Mouse (Mus musculus) fat pad, adult 2 months (tissue): ENCODE results near the gene Mesp1.
"Not testable (repeated sequence)": the region's sequence is repeated elsewhere in the genome, so short reads cannot be mapped to it uniquely, and the experiment has no call there.

Source experiments
- DNase-seq: peaks from one replicate; pipeline ENCODE4 v3.0.0-alpha.2; 2011; ENCODE audit warnings: low read depth, low spot score; ENCODE audit errors: extremely low read depth

Mesp1 gene

DNA sequence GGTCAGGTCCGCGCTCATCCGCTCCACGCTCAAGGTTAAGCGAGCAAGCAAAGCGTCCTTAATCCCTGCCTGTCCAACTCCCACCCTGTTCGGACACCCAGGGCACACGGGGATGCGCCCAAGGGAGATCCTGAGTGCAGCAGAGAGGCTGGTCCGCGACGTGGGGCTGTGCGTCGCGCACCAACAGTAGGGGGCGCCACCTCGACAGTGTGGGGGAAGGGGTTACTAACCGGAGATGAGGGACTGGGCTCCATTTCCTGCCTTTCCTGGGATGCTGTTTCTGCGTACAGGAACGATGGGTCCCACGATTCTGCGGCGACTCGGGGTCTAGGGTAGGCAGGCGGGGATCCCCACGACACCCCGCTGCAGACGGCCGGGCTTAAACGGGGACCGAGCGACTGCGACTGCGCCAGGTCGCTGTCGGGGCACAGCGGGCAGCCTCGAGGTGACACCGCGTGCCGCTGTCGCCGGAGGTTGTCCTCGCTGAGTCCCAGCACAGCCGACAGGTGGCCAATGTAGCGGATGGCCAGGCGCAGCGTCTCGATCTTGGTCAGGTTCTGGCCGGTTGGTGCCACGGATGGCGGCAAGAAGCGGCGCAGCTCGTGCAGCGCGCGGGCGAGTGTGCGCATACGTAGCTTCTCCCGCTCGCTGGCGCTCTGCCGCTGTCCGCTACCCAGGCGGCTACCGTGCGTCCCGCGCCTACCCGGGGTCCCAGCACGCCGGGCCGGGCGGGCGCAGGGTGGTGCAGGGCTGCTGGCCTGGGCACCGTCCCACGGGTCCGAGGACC, 760 bp downstream of the Mesp1 start:
- no peak for DNase-seq

DNA sequence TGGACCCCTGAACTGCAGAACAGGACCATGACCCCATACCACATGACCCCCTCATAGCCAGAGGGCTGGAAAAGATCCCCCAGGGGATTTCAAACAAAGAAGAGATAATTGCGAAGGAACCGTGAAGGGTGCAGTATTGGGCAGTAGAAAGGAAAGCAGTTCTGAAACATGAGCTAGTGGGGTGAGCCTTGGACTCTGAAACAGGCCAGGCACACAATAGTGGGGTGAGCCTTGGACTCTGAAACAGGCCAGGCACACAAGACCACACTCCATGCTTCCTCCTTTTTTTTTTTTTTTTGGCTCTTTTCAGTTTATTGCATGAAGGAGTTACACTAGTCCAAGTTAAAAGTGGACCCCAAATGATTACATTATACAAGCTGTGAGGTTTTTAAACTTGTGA, 3.8 kb downstream of the Mesp1 start:
- DNase-seq, result not testable (repeated sequence)

DNA sequence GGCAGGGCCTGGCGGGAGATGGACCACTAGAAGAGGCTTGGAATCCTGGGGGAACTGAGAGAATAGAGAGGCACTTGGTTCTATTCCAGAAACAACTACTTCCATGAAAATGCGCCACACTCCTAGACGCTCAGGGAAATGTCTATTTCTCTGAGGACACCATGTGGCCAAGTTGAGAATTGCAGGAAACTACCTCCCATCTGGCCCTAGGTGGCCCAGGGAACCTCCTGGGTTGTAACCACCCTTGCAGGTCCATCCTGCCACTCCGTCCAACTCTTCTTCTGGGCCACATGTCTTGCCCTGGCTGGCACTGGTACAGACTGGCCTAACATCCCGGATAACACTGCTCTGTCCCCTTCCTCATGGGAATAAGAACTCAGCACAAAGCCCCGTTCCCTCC, 7.3 kb downstream of the Mesp1 start:
- no peak for DNase-seq

DNA sequence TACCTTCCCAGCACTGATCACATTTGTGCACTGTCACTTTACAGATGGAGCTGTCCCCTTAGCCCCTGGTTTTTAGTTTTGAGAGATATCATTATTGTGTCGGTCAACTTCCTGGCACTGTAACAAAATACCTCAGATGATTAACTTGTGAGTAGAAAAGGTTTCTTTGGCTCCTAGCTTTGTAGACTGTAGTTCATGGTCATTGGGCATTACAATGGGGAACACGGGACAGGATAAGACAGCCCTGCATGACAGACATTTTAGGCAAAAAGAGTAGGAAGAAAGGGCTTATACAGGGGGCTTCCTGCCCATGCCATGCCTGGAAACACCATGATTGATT, 11.1 kb downstream of the Mesp1 start:
- no peak for DNase-seq

DNA sequence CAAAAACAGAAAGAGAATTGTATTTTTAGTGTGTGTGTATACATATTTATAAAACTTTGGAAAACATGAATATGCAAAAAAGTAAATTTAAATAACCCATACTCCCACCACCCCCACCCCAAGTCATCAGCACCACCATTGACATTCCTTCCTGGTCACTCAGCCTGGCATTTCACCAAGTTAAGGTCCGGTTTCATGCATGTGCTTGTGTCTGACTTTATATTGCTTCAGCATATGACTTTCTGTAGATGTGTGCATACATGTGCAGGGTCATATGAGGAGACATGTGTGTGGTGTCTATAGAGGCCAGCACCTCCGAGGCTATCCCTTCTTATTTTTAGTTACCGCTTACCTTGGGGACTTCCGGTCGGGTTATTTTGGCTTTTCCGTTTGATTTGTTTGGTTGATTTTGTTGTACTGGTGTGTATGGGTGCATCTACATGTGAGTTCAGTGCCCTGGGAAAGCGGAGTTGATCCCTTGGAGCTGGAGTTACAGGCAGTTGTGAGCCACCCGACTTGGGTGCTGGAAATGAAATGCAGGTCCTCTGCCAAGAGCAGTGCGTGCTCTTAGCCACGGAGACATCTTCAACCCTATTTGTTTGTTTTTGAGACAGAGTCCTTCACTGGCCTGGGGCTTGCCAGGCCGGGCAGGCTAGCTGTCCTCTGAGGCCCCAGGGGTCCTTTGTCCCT, 11.6 kb downstream of the Mesp1 start:
- no peak for DNase-seq

DNA sequence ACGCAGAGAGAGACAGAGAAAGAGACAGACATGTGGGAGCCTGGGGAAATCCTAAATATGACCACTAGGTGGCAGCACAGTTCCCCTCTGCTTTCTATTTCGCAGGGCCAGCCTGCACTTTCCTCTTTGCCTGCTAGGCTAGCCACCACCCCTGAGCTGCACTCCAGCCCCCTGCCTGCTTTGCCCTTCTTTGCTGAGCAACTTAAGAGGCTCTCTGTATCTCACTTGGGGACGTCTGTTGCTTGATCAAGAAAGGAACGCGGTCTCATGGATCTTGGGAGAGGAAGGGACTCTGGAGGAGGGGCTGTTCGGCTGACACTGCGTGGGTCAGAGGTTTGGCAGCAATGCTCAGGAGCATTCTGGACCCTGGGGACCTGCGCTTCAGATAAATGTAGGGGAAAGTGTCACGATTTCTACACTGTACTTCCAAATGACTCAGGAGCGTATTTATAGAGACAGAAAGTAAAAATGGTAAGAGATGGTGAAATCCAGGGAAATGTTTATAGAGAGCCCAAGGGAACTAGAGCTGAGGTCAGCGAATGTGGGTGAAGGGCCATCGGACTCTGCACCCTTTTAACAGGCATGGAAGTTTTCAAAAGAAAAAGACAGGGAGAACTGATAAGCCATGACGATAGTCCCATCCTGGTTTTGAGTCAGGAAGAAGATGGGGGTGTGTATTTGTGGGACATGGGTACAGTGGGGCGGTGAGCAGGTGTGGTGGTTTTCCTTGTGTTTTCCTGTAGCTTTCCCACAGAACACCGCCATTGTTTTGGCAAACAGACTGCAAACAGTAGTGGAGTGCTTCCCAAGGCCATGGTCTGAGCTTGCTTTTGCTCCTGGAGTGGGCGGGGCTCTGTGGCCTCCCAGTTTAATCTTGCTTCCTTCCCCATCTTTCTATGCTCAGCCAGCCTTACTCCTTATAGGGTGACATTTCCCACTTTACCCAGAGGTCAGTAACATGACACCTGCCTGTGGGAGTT, 12.7 kb downstream of the Mesp1 start:
- no peak for DNase-seq

DNA sequence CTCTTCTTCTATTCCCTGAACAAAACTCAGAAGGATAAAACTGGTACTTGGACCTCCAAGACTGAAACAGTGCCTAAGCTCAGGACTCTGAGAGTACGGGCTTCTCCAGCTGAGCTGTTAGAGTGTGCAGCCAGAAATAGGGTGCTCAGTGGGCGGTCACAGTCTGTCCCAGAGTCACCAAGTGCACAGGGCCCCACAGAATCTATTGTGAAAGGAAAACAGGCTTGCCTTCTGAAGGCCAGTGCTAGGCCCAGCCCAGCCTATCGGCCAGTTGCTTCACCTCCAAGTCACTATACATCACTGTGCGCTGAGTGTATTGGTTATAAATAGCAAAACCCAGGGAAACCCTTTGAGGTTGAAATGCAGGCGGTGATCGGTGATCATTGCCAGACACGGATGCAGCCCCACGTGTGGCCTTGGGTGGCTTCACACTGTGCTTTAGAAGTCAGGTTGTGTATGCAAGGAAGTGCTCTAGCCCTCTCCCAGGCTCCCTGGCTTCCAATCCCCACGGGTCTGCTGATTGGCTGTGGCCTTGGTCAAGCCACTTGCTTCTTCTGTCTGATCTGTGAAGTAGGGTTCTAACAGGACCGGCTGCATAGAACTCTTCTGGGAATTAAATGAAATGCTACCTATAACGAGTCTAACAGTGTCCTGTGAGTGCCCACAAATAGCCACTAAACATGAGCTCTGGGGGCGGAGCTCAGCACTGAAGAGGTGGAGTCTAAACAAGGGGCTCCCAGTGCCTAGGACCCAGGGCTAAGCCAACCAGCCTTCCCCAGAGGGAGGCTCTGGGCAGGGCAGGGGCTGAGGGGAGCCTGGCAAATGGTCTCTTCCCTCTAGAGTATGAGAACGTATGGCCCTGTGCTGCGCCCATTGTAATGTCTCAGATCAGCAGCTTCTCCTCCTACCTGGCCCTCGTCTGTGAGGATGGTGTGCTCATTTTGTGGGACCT, 21.8 kb downstream of the Mesp1 start:
- DNase-seq, result no peak

DNA sequence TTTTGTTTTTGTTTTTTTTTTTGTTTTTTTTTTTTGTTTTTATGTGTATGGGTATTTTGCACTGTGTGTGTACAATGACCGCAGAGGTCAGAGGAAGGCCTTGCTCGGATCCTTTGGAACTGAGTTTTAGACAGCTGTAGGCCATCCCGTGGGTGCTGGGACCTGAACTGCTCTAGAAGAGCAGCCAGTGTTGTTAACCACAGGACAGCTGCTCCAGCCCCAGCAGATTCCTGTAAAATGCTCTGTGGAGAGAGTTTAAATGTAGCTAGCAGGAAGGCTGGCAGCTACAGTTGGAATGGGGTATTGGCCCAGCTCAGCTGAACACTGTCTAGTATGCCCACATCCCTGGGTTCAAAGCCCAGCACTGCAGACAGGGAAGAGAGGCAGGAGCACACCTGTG, 23.9 kb downstream of the Mesp1 start:
- no peak for DNase-seq

DNA sequence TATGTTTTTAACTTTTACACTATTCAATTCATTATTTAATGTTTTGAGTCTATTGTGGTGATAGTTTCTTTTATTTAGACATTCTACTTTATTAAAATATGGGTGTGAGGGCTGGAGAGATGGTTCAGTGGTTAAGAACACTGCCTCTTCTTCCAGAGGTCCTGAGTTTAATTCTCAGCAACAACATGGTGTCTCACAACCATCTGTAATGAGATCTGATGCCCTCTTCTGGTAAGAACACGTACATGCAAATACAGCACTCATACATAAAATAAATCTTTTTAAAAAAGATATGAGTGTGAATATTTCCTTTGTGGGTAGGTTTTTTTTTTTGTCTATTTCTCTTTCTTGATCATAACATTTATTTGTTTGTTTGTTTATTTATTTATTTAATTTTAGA, 27.6 kb downstream of the Mesp1 start:
- no peak for DNase-seq

DNA sequence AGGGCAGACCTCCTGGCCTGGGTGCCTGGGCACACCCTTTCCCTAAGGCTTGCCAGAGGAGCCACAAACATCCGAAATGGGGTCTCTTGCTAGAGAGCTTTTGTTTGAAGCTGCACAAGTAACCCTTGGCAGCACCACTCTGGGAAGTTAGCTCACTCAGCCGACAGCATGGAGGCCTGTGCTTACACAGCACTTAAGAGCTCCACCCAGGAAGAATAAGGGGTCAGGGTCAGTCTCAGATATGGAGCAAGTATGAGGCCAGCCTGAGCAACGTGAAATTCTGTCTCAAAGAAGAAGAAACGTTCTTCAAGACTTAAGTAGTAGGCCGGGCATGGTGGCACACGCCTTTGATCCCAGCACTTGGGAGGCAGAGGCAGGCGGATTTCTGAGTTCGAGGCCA, 31.5 kb downstream of the Mesp1 start:
- no peak for DNase-seq

DNA sequence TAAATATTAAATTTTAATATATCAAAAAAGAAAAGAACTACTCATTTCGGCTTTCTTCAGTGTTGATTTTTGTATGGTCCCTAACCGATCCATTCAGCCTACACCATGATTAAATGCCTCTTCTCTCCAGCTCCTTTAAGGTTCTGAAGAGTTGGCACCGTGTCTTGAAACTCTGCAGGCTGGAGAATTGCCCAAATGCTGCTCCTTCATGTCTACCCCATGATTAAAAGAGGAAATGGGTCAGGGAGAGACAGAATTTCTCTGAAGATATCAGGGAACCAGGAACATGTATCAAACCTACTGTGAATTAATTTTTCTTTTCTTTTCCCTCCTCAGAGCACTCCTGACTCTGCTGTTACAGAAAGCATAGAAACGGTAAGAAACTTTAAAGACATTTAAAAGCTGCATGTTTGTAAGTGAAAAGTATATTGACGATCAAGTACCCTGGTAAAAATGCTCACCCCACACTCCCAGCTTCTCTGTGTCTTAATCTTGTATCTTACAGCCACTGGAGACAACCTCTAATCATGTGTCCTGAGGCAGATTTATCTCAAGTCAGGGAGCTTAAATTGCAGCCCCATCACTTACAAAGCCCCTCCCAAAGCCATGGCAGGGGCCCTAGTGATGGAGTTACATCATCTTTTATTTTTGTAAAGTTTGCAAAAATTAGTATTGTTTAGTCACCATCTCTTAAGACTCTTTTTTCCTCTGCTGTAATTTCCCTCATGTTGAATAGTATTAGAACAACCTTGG, 32.3 kb downstream of the Mesp1 start:
- no peak for DNase-seq

DNA sequence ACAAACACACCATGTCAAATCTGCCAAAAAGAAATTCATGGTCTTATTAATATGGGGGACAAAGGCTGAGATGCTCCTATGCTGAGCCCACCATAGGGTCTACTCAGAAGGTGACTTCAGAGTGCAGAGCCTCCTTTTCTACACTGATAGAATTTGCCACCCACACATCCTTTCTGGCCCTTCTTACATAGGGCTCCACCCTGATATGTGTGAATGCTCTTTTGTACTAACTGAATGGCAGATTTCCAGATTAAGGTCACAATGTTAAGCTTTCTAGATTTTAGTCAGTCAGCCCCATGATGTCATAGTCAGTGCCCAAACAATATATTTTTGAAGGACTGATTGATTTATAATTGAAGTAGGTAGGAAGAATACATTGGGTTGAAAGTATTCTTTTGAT, 33.8 kb downstream of the Mesp1 start:
- DNase-seq, result peak; percentile 66

DNA sequence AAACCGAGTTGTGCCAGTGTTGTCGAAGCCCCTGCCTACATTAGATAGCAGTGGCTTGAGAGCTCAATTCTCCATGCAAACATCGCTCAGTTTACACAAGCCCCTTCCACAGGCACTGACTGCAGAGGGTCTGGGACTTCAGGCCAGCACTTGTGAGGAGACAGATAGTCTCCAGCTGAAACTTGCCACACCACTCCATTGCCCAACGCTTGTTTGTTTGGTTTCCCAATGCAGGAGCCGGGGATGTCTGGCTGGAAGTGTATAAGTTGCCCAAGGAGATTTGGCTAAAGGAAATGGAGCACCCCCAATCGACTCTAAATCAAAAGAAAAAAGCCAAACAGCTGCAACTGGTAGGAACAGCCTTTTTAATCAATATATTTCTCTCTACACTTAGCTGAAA, 35.4 kb downstream of the Mesp1 start:
- peak; percentile 87 for DNase-seq

DNA sequence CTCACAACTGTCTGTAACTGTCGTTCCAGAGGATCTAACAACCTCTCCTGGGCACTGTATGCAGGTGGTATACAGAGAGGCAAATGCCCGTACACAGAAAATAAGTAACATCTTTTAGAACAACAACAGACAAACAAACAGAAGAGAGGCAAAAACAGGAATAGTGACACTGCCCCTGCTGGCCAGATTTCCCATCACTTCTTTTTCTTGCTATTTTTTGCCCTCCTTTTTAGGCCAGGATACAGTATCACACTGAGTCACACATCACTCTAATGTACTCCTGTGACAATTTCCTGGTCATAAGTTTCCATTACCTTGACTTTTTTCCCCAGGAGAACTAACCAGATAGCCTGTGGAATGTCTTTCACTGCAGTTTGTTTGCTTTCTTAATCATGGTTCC, 37.3 kb downstream of the Mesp1 start:
- no peak for DNase-seq

DNA sequence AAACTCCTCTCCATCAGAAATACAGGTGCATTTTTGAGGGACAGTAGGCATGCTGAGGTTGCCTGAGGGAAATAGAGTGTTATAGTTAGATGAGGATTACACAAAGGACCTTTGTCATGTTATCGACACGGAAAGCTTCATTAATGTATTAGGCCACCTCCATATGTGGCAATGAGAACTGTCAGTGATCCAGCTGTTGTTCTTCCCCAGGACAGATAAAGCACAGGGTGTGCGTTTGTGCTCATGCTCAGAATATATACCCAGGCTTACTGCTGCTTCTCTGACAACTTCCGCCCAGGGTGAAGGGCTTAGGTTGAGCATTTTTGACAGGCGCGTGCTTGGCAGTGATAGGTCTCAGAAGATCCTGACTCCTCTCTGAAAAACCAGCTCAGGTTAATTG, 44.1 kb downstream of the Mesp1 start:
- DNase-seq, result peak; percentile 88

DNA sequence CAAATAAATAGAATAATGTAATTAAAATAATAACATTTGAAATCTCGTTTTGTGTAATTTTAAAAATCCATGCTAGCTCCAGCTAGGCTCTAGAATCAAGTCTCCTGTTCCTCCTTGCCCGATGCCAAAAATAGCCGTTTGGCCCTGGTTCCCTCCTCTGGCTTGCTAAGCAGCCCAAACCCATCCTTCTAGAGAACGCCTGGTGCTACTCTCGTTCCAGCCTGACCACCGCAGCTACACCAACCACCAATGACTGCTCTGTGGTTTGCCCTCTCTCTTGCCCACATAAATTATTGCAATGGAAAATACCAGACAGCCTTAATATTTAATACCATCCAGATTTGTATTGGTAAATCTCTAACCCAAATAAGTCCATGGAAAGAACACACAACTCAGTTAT, 45.9 kb downstream of the Mesp1 start:
- no peak for DNase-seq

DNA sequence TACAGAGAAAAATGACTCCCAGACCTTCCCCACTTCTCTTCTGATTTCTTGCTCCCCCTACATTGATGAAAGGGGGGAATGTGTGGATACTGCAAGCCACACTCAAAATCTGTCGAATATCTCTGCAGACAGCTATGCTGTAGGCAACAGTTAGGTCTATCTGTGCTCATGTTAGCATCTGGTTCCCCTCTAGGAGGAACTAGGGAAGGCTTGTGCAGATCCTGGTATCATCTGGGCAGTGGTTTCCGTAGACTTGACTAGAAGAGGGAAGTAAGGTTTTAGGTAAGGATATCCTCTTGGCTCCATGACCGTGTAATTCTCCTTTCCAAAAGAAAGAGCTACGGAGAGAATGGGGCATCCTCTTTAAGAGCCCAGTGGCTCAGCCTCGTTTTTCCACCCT, 49.0 kb downstream of the Mesp1 start:
- no peak for DNase-seq

DNA sequence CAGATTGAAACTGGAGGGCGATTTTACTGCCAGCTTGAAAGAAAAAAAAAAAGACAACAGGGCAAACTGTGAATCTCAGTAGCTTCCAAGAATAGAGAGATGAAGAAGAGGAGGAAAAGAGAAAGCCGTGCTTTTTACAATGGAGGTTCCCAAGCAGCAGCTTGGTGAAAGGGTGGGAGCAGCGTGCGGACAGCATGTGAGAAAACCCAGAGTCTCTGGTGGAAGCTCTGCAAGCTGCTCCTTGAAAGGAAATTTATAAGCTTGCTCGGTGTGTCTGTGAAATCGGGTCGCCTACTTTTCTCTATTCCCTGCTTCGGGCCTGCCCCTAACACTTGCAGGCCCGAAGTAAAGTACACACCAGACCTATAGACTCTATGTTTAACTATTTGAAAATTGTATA, 49.5 kb downstream of the Mesp1 start:
- DNase-seq, result no peak

DNA sequence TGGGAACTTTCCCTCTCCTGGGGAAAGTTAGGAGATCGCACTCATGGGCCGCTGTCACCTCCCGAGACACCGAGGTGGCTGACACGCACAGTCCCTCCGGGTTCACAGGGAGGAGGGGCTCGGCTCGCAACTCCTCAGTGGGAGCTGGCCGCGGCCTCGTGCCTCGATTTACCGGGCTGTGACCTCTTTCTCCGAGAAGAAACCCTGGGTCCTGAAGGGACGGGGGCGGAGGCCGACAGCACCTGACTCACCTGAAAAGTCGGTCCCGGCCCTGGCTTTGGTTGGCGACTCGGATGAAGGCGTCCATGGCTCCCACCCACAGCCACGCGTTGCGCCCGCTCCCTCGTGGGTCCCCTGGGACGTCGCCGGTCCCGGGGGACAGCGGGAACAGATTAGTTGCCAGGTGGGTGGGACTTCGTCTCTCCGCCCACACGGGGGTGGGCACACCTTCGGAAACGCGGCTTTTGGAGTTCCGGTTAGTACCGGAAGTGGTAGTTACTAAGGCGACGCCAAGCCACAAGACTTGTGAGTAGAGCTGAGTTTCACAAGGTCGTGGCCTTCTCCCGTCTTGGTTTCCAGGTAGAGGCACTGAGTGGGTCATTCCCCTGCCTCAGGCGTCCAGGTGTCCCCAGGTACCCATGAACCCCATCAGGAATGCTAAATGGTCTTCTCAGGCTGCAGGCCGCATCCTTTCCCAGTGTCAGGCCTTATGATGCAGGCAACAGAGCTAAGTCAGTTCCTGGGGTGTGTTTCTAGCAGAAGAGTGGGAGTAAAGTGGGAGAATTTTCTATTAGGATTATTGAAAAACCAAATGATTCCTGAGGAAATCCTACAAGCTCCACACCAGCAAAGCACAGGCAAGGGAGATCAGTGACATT, 50.7 kb downstream of the Mesp1 start, which contains the start of the genes Pex11a and Wdr93:
Gene Pex11a, minus strand, starts transcription at position 473 of the 878 bp plus-strand sequence.
Gene Wdr93, plus strand, starts transcription at position 505 of the 878 bp plus-strand sequence.
- DNase-seq, result peak; percentile 59
